Mouse (Mus musculus): ENCODE measurements around the gene Cox4i2. TPM values are rescaled to one million over a fixed set of nuclear protein-coding genes. Genes with fewer than 3 reads are reported as not detected.
A peak's percentile ranks its signal among the peaks of the same experiment; 100 is the strongest.

The Cox4i2 gene
- polyA plus RNA-seq, 1 experiment from 2014 or later = 27.0 TPM

DNA sequence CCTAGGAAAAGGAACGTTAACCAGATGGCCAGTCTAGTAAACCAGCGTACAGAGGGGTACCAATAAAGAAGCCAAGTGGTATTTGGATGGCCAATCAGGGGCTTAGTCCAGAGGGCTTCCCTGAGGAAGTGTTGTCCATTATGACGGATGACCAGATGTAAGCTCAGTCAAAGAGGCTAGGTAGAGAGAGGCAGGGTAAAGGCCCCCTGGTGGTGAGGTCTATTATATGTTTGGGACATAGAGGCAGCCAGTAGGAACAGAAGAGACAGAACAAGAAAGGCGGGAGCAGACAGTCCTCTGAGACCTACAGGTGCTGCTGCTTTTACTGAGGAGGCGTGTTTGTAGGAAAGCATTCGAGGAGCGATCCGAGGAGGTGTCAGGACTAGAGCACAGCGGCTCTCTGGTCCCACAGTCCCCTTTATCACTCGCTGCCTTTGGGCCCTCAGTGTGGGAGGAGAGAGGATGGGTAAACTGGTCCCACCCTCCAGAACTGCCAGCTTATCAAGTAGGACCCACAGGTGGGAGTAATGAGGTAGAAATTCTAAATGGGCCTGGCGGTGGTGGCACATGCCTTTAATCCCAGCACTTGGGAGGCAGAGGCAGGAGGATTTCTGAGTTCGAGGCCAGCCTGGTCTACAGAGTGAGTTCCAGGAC is 13.8 kb downstream of the Cox4i2 start:
- H3K27ac ChIP-seq (replicated peaks; ENCODE audit: low read depth, low read length) = no peak overlapping the region
- peak; percentile 9; the same call in 1 of the 2 replicates for ATAC-seq (ENCODE audit: low read depth)

DNA sequence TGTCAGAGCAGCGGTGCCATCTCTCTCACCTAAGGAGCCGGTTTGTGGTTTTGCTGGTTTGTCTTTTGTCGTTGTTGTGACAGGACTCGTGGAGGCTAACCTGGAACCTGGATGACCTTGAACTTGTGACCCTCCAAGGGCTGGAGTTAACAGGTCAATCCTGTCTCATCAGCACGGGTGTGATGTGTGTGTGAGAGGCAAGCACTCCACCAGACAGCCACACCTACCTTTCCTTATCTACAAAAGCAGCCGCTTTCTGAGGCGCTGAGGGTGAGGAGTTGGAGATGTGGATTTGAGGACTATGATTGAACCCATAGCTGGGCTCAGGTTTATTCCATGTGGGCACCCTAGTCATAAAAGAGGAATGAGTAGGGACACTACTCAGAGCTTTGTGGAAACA is 15.7 kb downstream of the Cox4i2 start:
- Histone ChIP-seq H3K4me3 (ENCODE audit: low read depth, low read length) (no peak overlapping the region), H3K36me3 (ENCODE audit: control insufficient read depth, insufficient read depth, low read length) (no peaks in the 10 kb centered on the region), H3K4me1 (ENCODE audit: control insufficient read depth, insufficient read depth, low read length) (0 out of 2 replicates have a peak, but pooled peaks cover 2% of the 10 kb centered on the region), H3K4me2 (ENCODE audit: low read depth, low read length) (no peak overlapping the region), H3K9me3 (ENCODE audit: control insufficient read depth, low read length) (no peaks in the 10 kb centered on the region), H3K9ac (ENCODE audit: low read depth, low read length) (no peak overlapping the region), H3K27ac (replicated peaks; ENCODE audit: low read depth, low read length) (no peak overlapping the region), H3K27me3 (replicated peaks; ENCODE audit: control insufficient read depth, insufficient read depth, low read length) (no peaks in the 10 kb centered on the region)
- DNase-seq (ENCODE audit: low spot score) (no peak), ATAC-seq (ENCODE audit: low read depth) (no peak)
- 84% methylated on average over 7 of the region's 7 CpGs for WGBS

More for the DNA sequence above, 13.8 kb downstream of the Cox4i2 start:
- DNase-seq (ENCODE audit: low spot score) = peak; percentile 44
- 55% methylated on average over 12 of the region's 12 CpGs for WGBS
- Histone ChIP-seq H3K9me3 (ENCODE audit: control insufficient read depth, low read length) (no peaks in the 10 kb centered on the region), H3K27me3 (replicated peaks; ENCODE audit: control insufficient read depth, insufficient read depth, low read length) (no peaks in the 10 kb centered on the region), H3K4me3 (ENCODE audit: low read depth, low read length) (no peak overlapping the region), H3K4me1 (ENCODE audit: control insufficient read depth, insufficient read depth, low read length) (0 out of 2 replicates have a peak, but pooled peaks cover 4% of the 10 kb centered on the region), H3K4me2 (ENCODE audit: low read depth, low read length) (no peak overlapping the region), H3K9ac (ENCODE audit: low read depth, low read length) (no peak overlapping the region), H3K36me3 (ENCODE audit: control insufficient read depth, insufficient read depth, low read length) (no peaks in the 10 kb centered on the region)

DNA sequence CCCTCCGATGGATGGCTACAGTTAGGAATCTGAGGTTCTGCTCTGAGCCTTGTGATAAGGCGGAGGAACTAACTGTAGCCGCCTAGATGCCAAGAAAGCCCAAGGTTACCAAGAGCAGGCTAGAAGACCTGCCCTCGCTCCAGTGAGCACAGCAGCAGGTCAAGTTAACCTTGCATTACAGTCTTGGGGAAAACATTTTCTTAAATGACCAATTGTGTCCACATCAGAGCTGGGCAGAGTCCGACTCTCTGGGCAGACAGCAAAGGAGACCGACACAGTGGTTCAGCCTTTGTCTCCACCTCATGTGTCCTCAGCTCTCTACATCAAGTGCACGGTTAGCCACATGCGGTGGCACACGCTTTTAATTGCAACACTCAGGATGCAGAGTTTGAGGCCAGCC is 17.6 kb downstream of the Cox4i2 start:
- no peaks in the 10 kb centered on the region for H3K4me1 ChIP-seq (ENCODE audit: control insufficient read depth, insufficient read depth, low read length)
- H3K9ac ChIP-seq (ENCODE audit: low read depth, low read length) = no peak overlapping the region
- H3K4me3 ChIP-seq (ENCODE audit: low read depth, low read length) = no peak overlapping the region
- H3K4me2 ChIP-seq (ENCODE audit: low read depth, low read length) = no peak overlapping the region
- no peaks in the 10 kb centered on the region for H3K36me3 ChIP-seq (ENCODE audit: control insufficient read depth, insufficient read depth, low read length)
- DNase-seq (ENCODE audit: low spot score) (no peak), ATAC-seq (ENCODE audit: low read depth) (no peak)
- no peaks in the 10 kb centered on the region for H3K27me3 ChIP-seq (replicated peaks; ENCODE audit: control insufficient read depth, insufficient read depth, low read length)
- H3K9me3 ChIP-seq (ENCODE audit: control insufficient read depth, low read length) = no peaks in the 10 kb centered on the region
- 91% methylated on average over 9 of the region's 9 CpGs for WGBS
- no peak overlapping the region for H3K27ac ChIP-seq (replicated peaks; ENCODE audit: low read depth, low read length)

DNA sequence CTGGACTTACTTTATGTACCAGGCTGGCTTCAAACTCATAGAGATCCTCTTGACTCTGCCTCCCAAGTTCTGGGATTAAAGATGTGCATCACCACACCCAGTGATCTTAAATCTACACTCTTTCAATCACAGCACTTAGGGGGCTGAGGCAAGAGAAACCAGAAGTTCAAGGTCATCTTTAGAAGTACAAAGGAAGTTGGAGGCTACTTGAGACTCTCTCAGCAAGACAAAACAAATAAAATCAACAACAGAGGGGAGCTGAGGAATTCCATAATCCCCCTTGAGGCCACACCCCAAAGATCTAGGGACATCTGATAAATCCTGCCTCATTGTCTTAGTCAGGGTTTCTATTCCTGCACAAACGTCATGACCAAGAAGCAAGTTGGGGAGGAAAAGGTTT is 18.3 kb downstream of the Cox4i2 start:
- DNase-seq (ENCODE audit: low spot score) (no peak), ATAC-seq (ENCODE audit: low read depth) (no peak)
- H3K4me1 ChIP-seq (ENCODE audit: control insufficient read depth, insufficient read depth, low read length) = no peaks in the 10 kb centered on the region
- H3K9ac ChIP-seq (ENCODE audit: low read depth, low read length) = no peak overlapping the region
- no peaks in the 10 kb centered on the region for H3K9me3 ChIP-seq (ENCODE audit: control insufficient read depth, low read length)
- WGBS = 21% methylated on average over 1 of the region's 1 CpGs
- H3K27me3 ChIP-seq (replicated peaks; ENCODE audit: control insufficient read depth, insufficient read depth, low read length) = no peaks in the 10 kb centered on the region
- H3K27ac ChIP-seq (replicated peaks; ENCODE audit: low read depth, low read length) = no peak overlapping the region
- no peak overlapping the region for H3K4me3 ChIP-seq (ENCODE audit: low read depth, low read length)
- H3K4me2 ChIP-seq (ENCODE audit: low read depth, low read length) = no peak overlapping the region
- no peaks in the 10 kb centered on the region for H3K36me3 ChIP-seq (ENCODE audit: control insufficient read depth, insufficient read depth, low read length)

DNA sequence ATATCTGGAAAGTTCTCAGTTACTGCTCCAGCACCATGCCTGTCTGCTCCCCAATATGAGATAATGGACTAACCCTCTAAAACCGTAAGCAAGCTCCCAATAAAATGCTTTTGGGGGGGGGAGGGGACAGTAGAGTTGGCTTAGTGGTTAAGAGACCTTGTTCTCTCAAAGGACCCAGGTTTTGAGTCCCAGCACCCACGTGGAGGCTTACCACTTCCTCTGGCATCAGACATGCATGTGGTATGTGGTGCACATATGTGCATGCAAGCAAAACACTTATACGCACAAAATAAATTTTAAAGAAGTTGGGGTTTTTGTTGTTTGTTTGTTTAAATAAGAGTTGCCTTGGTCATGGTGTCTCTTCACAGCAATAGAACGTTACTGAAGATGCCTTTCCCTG is 21.4 kb downstream of the Cox4i2 start:
- no peak overlapping the region for H3K4me3 ChIP-seq (ENCODE audit: low read depth, low read length)
- DNase-seq (ENCODE audit: low spot score) = no peak
- no peaks in the 10 kb centered on the region for H3K27me3 ChIP-seq (replicated peaks; ENCODE audit: control insufficient read depth, insufficient read depth, low read length)
- no peak for ATAC-seq (ENCODE audit: low read depth)
- H3K36me3 ChIP-seq (ENCODE audit: control insufficient read depth, insufficient read depth, low read length) = peaks cover 20% of the 10 kb centered on the region; the same call in 1 of the 2 replicates
- H3K27ac ChIP-seq (replicated peaks; ENCODE audit: low read depth, low read length) = no peak overlapping the region
- no peak overlapping the region for H3K4me2 ChIP-seq (ENCODE audit: low read depth, low read length)
- 82% methylated on average over 4 of the region's 4 CpGs for WGBS
- H3K9me3 ChIP-seq (ENCODE audit: control insufficient read depth, low read length) = no peaks in the 10 kb centered on the region
- H3K9ac ChIP-seq (ENCODE audit: low read depth, low read length) = no peak overlapping the region
- no peaks in the 10 kb centered on the region for H3K4me1 ChIP-seq (ENCODE audit: control insufficient read depth, insufficient read depth, low read length)

DNA sequence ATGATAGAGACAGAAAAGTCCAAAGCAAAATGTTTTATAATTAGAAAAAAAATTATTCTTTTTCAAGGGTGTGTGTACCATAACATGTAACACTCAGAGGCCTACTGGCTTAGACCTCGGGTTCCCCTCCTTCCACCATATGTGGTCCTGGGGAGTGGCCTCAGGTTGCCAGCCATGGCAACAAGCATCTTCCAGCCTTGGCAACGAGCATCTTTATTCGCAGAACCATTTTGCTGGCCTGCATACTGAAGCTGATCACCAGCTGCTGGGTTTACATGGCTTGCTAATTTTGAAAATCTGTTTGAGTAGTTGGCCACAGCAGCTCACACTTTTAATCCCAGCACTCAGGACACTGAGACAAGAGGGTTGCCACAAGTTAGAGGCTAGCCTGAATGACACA is 22.0 kb downstream of the Cox4i2 start:
- no peak overlapping the region for H3K4me2 ChIP-seq (ENCODE audit: low read depth, low read length)
- peaks cover 26% of the 10 kb centered on the region for H3K36me3 ChIP-seq (ENCODE audit: control insufficient read depth, insufficient read depth, low read length)
- 80% methylated on average over 3 of the region's 3 CpGs for WGBS
- H3K27ac ChIP-seq (replicated peaks; ENCODE audit: low read depth, low read length) = no peak overlapping the region
- no peak overlapping the region for H3K4me3 ChIP-seq (ENCODE audit: low read depth, low read length)
- no peak overlapping the region for H3K9ac ChIP-seq (ENCODE audit: low read depth, low read length)
- DNase-seq (ENCODE audit: low spot score) (no peak), ATAC-seq (ENCODE audit: low read depth) (no peak)
- no peaks in the 10 kb centered on the region for H3K9me3 ChIP-seq (ENCODE audit: control insufficient read depth, low read length)
- no peaks in the 10 kb centered on the region for H3K4me1 ChIP-seq (ENCODE audit: control insufficient read depth, insufficient read depth, low read length)
- no peaks in the 10 kb centered on the region for H3K27me3 ChIP-seq (replicated peaks; ENCODE audit: control insufficient read depth, insufficient read depth, low read length)

DNA sequence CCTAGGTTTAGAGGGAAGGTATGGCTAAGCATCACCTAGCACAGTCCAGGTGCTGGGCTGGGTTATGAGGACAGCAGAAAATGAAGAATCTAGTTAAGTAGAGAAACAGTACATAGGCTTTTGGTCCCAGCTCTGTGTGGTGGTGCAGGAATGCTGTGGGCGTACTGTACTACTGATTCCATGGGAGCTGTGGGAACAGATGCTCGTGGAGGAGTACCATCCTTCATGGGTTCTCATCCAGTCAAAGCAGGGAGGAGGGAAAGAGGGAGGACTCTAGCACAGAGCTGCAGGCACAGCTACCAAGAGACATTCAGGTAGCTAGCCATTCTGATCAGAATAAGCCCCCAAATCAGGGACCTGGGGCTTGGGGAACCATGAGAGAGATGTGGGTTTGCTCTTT is 22.5 kb downstream of the Cox4i2 start:
- Histone ChIP-seq H3K4me1 (ENCODE audit: control insufficient read depth, insufficient read depth, low read length) (no peaks in the 10 kb centered on the region), H3K27me3 (replicated peaks; ENCODE audit: control insufficient read depth, insufficient read depth, low read length) (no peaks in the 10 kb centered on the region), H3K36me3 (ENCODE audit: control insufficient read depth, insufficient read depth, low read length) (peaks cover 31% of the 10 kb centered on the region), H3K9me3 (ENCODE audit: control insufficient read depth, low read length) (no peaks in the 10 kb centered on the region), H3K27ac (replicated peaks; ENCODE audit: low read depth, low read length) (no peak overlapping the region), H3K4me2 (ENCODE audit: low read depth, low read length) (no peak overlapping the region), H3K4me3 (ENCODE audit: low read depth, low read length) (no peak overlapping the region), H3K9ac (ENCODE audit: low read depth, low read length) (no peak overlapping the region)
- ATAC-seq (ENCODE audit: low read depth) (no peak), DNase-seq (ENCODE audit: low spot score) (no peak)
- WGBS = 85% methylated on average over 2 of the region's 2 CpGs

DNA sequence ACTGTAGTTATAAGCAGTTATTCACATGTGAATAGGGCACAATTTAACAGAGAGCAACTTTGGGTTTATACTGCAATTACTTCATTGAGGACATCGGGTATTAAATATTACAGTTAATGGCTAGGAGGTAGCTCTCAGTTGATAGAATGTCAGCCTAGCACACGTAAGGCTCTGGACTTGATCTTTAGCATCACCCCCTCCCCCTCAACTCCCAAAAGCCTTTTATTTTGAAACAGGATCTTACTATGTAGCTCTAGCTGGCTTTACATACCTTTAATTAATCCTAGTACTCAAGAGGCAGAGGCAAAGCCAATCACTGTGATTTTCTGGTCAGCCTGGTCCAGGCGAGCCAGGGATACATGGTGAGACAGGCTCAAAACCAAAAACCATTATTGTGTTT is 23.1 kb downstream of the Cox4i2 start:
- Histone ChIP-seq H3K9me3 (ENCODE audit: control insufficient read depth, low read length) (no peaks in the 10 kb centered on the region), H3K9ac (ENCODE audit: low read depth, low read length) (no peak overlapping the region), H3K4me3 (ENCODE audit: low read depth, low read length) (no peak overlapping the region), H3K27me3 (replicated peaks; ENCODE audit: control insufficient read depth, insufficient read depth, low read length) (no peaks in the 10 kb centered on the region), H3K4me2 (ENCODE audit: low read depth, low read length) (no peak overlapping the region), H3K4me1 (ENCODE audit: control insufficient read depth, insufficient read depth, low read length) (no peaks in the 10 kb centered on the region), H3K36me3 (ENCODE audit: control insufficient read depth, insufficient read depth, low read length) (peaks cover 37% of the 10 kb centered on the region), H3K27ac (replicated peaks; ENCODE audit: low read depth, low read length) (no peak overlapping the region)
- ATAC-seq (ENCODE audit: low read depth) (no peak), DNase-seq (ENCODE audit: low spot score) (no peak)
- whole genome bisulfite sequencing = 75% methylated on average over 3 of the region's 3 CpGs

DNA sequence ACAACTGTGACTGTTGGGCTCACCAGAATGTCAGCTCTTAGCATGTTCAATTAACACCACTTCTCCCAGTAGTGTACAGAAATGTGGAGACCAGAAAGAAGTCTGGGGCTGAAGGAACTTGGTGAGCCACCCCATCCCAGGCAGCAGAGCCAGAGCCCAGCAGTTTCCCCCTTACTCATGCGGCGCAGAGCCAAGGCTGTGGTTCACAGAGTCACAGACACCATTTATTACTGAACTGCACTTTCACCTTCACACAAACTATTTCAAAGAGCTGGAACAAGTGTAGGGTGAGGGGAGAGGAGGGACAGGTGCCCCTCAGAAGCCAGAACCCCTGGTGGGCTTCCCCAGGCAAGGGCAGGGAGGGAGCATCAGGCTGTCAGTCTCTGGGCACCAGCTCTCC is 26.5 kb downstream of the Cox4i2 start:
- DNase-seq (ENCODE audit: low spot score) = no peak
- Histone ChIP-seq H3K27ac (replicated peaks; ENCODE audit: low read depth, low read length) (no peak overlapping the region), H3K9me3 (ENCODE audit: control insufficient read depth, low read length) (no peaks in the 10 kb centered on the region), H3K4me3 (ENCODE audit: low read depth, low read length) (no peak overlapping the region), H3K4me2 (ENCODE audit: low read depth, low read length) (no peak overlapping the region), H3K9ac (ENCODE audit: low read depth, low read length) (no peak overlapping the region), H3K4me1 (ENCODE audit: control insufficient read depth, insufficient read depth, low read length) (no peaks in the 10 kb centered on the region), H3K36me3 (ENCODE audit: control insufficient read depth, insufficient read depth, low read length) (peaks cover 38% of the 10 kb centered on the region), H3K27me3 (replicated peaks; ENCODE audit: control insufficient read depth, insufficient read depth, low read length) (no peaks in the 10 kb centered on the region)
- no peak for ATAC-seq (ENCODE audit: low read depth)
- WGBS = 96% methylated on average over 2 of the region's 2 CpGs
